Mouse (Mus musculus) heart, adult 2 months (tissue): ENCODE results near the gene Vmn1r40. TPM values are rescaled to one million over a fixed set of nuclear protein-coding genes. Genes with fewer than 3 reads are reported as not detected.

Experiments
- DNase-seq, 2 experiments: peaks; one replicate each; pipeline ENCODE4 v3.0.0; 2021
- H3K27ac ChIP-seq: fragments of 200-600 bp; 2 replicates; pipeline ENCODE4 v1.8.1; 2022
- H3K27me3 ChIP-seq: fragments of 200-500 bp; 2 replicates; pipeline ENCODE4 v1.6.1; 2012; ENCODE audit warnings: mild to moderate bottlenecking, low read length, inconsistent platforms, mixed read lengths; ENCODE audit not compliant: control insufficient read depth, insufficient read depth
- H3K36me3 ChIP-seq: fragments of 200-500 bp; 2 replicates; pipeline ENCODE4 v1.6.1; 2012; ENCODE audit warnings: low read length, inconsistent platforms; ENCODE audit not compliant: control insufficient read depth, insufficient read depth
- H3K4me1 ChIP-seq: fragments of 200-500 bp; 2 replicates; pipeline ENCODE4 v1.6.1; 2011; ENCODE audit warnings: low read length; ENCODE audit not compliant: control insufficient read depth, insufficient read depth
- H3K4me3 ChIP-seq: fragments of 200-600 bp; 2 replicates; pipeline ENCODE4 v1.8.1; 2022
- H3K79me2 ChIP-seq: fragments of 200-500 bp; replicated peaks from 2 replicates; pipeline ENCODE4 v1.6.1; 2012; ENCODE audit warnings: mild to moderate bottlenecking, inconsistent platforms, low read length, moderate library complexity, mixed read lengths; ENCODE audit not compliant: control insufficient read depth, insufficient read depth
- H3K9ac ChIP-seq: fragments of 200-500 bp; 2 replicates; pipeline ENCODE4 v1.6.1; 2012; ENCODE audit warnings: low read depth, mild to moderate bottlenecking, control low read depth, inconsistent platforms, low read length, mixed read lengths
- CTCF ChIP-seq: fragments of 200-600 bp; IDR thresholded peaks from 2 replicates; pipeline ENCODE4 v1.8.1; 2022; ENCODE audit warnings: antibody characterized with exemption, mild to moderate bottlenecking, moderate library complexity
- EP300 ChIP-seq: fragments of 200-500 bp; IDR thresholded peaks from 2 replicates; pipeline ENCODE4 v1.6.1; 2011; ENCODE audit warnings: low read depth, low read length, control low read depth; ENCODE audit not compliant: insufficient read depth
- POLR2A ChIP-seq: fragments of 200-500 bp; IDR thresholded peaks from 2 replicates; pipeline ENCODE4 v1.6.1; 2011; ENCODE audit warnings: mild to moderate bottlenecking, low read depth, low read length, control low read depth; ENCODE audit not compliant: insufficient read depth
- WGBS: fragments of 180-500 bp; shearing (Covaris S2); methylation state at CpG from one replicate; pipeline ENCODE4 v1.1.7; 2018; 5-methylcytosine and 5-hydroxymethylcytosine counted together
- intact Hi-C: fragments of 180-260 bp; cut with DNase I; formaldehyde crosslinking; loops from one replicate; pipeline ENCODE4 v1.15.1; 2025
- polyA plus RNA-seq: library from polyadenylated mRNA; depleted of rRNA; stranded (reverse); fragments of >200 nt; gene quantifications from 2 replicates; pipeline ENCODE4 v1.2.3, GENCODE M21; 2012
- total RNA-seq, 2 experiments: library from RNA; stranded (reverse); gene quantifications; 2 replicates each; pipeline ENCODE4 v1.2.3; 2021

Gene Vmn1r40
- total and polyA plus RNA-seq, 3 experiments, result not detected

- no peak overlapping the region for H3K9ac ChIP-seq
- no peak overlapping the region for H3K27ac ChIP-seq
- H3K27me3 ChIP-seq, result no peaks in the 10 kb centered on the region
- WGBS, result 71% methylated on average over 8 of the region's 8 CpGs
- no peak for TF ChIP-seq POLR2A
- no peak for TF ChIP-seq EP300
- no peak for TF ChIP-seq CTCF
- no peaks in the 10 kb centered on the region for H3K79me2 ChIP-seq
- peaks cover 3% of the 10 kb centered on the region; the same call in 1 of the 2 replicates for H3K4me1 ChIP-seq
- no peak overlapping the region for H3K4me3 ChIP-seq
- no peak for DNase-seq
- intact Hi-C loops, result no loop called here
- H3K36me3 ChIP-seq, result no peaks in the 10 kb centered on the region
These were observed 42.2 kb upstream of the Vmn1r40 start for GRCm38 (mm10) chr6:89665155-89665554.

DNA sequence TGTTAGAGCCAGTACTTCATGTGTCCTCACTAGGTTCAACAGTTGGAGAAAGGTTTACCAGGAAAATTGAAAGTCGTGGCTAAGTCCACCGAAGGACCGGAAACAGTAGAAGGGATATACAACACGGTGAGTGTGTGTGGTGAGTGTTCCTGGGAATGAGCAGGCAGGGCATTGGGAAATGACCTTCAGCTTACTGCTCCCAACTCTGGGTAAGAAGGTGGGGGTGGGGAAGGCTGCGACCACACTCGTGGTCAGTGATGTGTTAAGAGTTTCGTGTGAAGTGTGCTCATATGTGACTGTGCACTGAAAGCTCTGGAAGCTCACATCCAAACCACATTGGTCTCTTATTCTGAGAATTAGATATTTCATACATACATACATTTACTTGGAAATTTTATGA is 41.7 kb upstream of the Vmn1r40 start:
- Histone ChIP-seq H3K36me3 (no peaks in the 10 kb centered on the region), H3K9ac (no peak overlapping the region), H3K27me3 (no peaks in the 10 kb centered on the region), H3K27ac (no peak overlapping the region), H3K4me3 (no peak overlapping the region), H3K79me2 (no peaks in the 10 kb centered on the region), H3K4me1 (no peaks in the 10 kb centered on the region; the same call in 1 of the 2 replicates)
- 76% methylated on average over 7 of the region's 7 CpGs for WGBS
- TF ChIP-seq CTCF, result no peak
- intact Hi-C loops, result no loop called here
- no peak for DNase-seq

DNA sequence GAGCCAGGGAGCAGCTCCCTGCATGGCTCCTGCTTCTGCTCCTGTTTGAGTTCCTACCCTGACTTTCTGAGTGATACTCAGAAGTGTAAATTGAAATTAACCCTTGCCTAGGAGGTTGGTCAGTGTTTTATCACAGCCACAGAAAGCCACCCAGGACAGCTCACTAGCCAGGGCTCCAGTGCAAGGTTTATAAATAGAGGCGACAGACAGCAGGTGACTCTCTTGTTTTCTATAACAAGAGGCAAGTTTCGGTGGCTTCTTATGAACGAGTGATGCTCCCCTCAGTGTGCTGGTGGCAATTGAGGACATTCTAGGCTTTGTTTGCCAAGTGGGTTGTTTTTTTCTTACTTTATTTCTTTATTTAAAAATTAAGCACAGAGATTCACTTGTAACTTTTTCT is 40.4 kb upstream of the Vmn1r40 start:
- no peaks in the 10 kb centered on the region for H3K27me3 ChIP-seq
- DNase-seq, result no peak
- H3K4me3 ChIP-seq, result no peak overlapping the region
- H3K27ac ChIP-seq, result no peak overlapping the region
- no peaks in the 10 kb centered on the region for H3K79me2 ChIP-seq
- no peak for TF ChIP-seq POLR2A
- TF ChIP-seq EP300, result no peak
- TF ChIP-seq CTCF, result no peak
- 69% methylated on average over 3 of the region's 3 CpGs for WGBS
- intact Hi-C loops, result no loop called here
- H3K36me3 ChIP-seq, result no peaks in the 10 kb centered on the region
- no peak overlapping the region for H3K9ac ChIP-seq
- no peaks in the 10 kb centered on the region for H3K4me1 ChIP-seq

DNA sequence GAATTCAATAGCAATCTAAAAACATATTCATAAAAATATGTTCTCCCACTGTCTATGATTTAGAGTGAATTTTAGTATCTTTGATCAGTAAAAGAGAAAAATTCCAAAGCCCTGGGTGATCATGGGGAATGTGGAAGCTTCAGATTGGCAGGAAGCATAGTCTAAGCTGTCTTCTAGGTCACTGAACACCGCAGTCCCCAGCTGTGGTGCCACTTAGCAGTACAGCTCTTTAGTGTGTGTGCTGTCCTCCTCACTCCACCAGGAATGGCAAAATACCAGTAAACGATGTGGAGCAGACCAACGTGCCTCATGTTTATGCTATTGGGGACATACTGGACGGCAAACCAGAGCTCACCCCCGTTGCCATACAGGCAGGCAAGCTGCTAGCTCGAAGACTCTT is 37.8 kb upstream of the Vmn1r40 start:
- no peaks in the 10 kb centered on the region for H3K27me3 ChIP-seq
- intact Hi-C loops, result no loop called here
- no peak overlapping the region for H3K9ac ChIP-seq
- no peak overlapping the region for H3K27ac ChIP-seq
- no peak for DNase-seq
- H3K79me2 ChIP-seq, result no peaks in the 10 kb centered on the region
- no peaks in the 10 kb centered on the region for H3K36me3 ChIP-seq
- WGBS, result 93% methylated on average over 6 of the region's 6 CpGs
- TF ChIP-seq POLR2A (no peak), CTCF (no peak), EP300 (no peak)
- H3K4me3 ChIP-seq, result no peak overlapping the region
- no peaks in the 10 kb centered on the region for H3K4me1 ChIP-seq

- no peak overlapping the region for H3K9ac ChIP-seq
- DNase-seq, result no peak
- H3K4me1 ChIP-seq, result no peaks in the 10 kb centered on the region
- no peak overlapping the region for H3K4me3 ChIP-seq
- H3K27me3 ChIP-seq, result no peaks in the 10 kb centered on the region
- H3K27ac ChIP-seq, result no peak overlapping the region
- TF ChIP-seq EP300 (no peak), POLR2A (no peak), CTCF (no peak)
- WGBS, result 85% methylated on average over 6 of the region's 6 CpGs
- H3K79me2 ChIP-seq, result no peaks in the 10 kb centered on the region
- no peaks in the 10 kb centered on the region for H3K36me3 ChIP-seq
- intact Hi-C loops, result no loop called here
These were observed 35.9 kb upstream of the Vmn1r40 start for GRCm38 (mm10) chr6:89671431-89671830.

GRCm38 (mm10) chr6:89672641-89673040 is 34.7 kb upstream of the Vmn1r40 start:
- Histone ChIP-seq H3K27ac (no peak overlapping the region), H3K36me3 (no peaks in the 10 kb centered on the region), H3K79me2 (no peaks in the 10 kb centered on the region), H3K27me3 (no peaks in the 10 kb centered on the region), H3K4me3 (no peak overlapping the region), H3K9ac (no peak overlapping the region), H3K4me1 (no peaks in the 10 kb centered on the region)
- intact Hi-C loops, result no loop called here
- 87% methylated on average over 7 of the region's 7 CpGs for WGBS
- TF ChIP-seq POLR2A (no peak), EP300 (no peak), CTCF (no peak)
- DNase-seq, result no peak
